Mouse (Mus musculus) limb, embryonic 14.5 days (tissue): ENCODE results near the gene Rmdn2. TPM values are rescaled to one million over a fixed set of nuclear protein-coding genes. Genes with fewer than 3 reads are reported as not detected.

ENCODE experiments used
- ATAC-seq: fragments of 200-750 bp; cut with Nextera tagmentation; 2 replicates; pipeline ENCODE4 v1.8.0; 2017; ENCODE audit warnings: low read depth, moderate number of reproducible peaks, moderate TSS enrichment; ENCODE audit not compliant: low FRiP score
- DNase-seq: peaks from one replicate; pipeline ENCODE4 v3.0.0-alpha.2; 2015; ENCODE audit warnings: low spot score
- H3K27ac ChIP-seq: fragments of 300-500 bp; sonication (generic); replicated peaks from 2 replicates; pipeline ENCODE4 v1.5.1; 2014; ENCODE audit warnings: low read depth, mild to moderate bottlenecking, low read length, moderate library complexity, mixed read lengths
- H3K27me3 ChIP-seq: fragments of 300-500 bp; sonication (generic); 2 replicates; pipeline ENCODE4 v1.6.1; 2014; ENCODE audit warnings: low read length, mixed read lengths; ENCODE audit not compliant: control insufficient read depth, insufficient read depth
- H3K36me3 ChIP-seq: fragments of 300-500 bp; sonication (generic); 2 replicates; pipeline ENCODE4 v1.6.1; 2014; ENCODE audit warnings: mild to moderate bottlenecking, low read length, moderate library complexity, mixed read lengths; ENCODE audit not compliant: control insufficient read depth, insufficient read depth
- H3K4me1 ChIP-seq: fragments of 300-500 bp; sonication (generic); 2 replicates; pipeline ENCODE4 v1.6.1; 2014; ENCODE audit warnings: antibody characterized with exemption, low read length, mixed read lengths; ENCODE audit not compliant: control insufficient read depth, insufficient read depth
- H3K4me2 ChIP-seq: fragments of 300-500 bp; sonication (generic); replicated peaks from 2 replicates; pipeline ENCODE4 v1.6.1; 2014; ENCODE audit warnings: low read depth, mild to moderate bottlenecking, low read length, moderate library complexity; ENCODE audit not compliant: severe bottlenecking
- H3K4me3 ChIP-seq: fragments of 300-500 bp; sonication (generic); replicated peaks from 2 replicates; pipeline ENCODE4 v1.5.1; 2014; ENCODE audit warnings: low read length
- H3K9ac ChIP-seq: fragments of 300-500 bp; sonication (generic); 2 replicates; pipeline ENCODE4 v1.6.1; 2014; ENCODE audit warnings: mild to moderate bottlenecking, low read depth, low read length, moderate library complexity; ENCODE audit not compliant: severe bottlenecking
- H3K9me3 ChIP-seq: fragments of 300-500 bp; sonication (generic); 2 replicates; pipeline ENCODE4 v1.6.1; 2016; ENCODE audit warnings: low read length; ENCODE audit not compliant: control insufficient read depth
- POLR2A ChIP-seq: fragments of 200-500 bp; IDR thresholded peaks from 2 replicates; pipeline ENCODE4 v1.8.0; 2012; ENCODE audit warnings: inconsistent platforms, mild to moderate bottlenecking, moderate library complexity, borderline replicate concordance; ENCODE audit not compliant: insufficient read depth, insufficient read length; ENCODE audit errors: extremely low read depth
- WGBS: fragments of 180-500 bp; shearing (Covaris S2); extraction: QIAGEN DNeasy Blood & Tissue Kit; methylation state at CpG from one replicate; pipeline ENCODE4 v1.1.7; 2014; 5-methylcytosine and 5-hydroxymethylcytosine counted together
- polyA plus RNA-seq, 2 experiments: library from polyadenylated mRNA; depleted of rRNA in 1 of 2; stranded (reverse) in 1 of 2; unstranded in 1 of 2; fragments of >200 nt; fragmentation: Nextera tagmentation in 1 of 2; extraction: Ambion mirVana in 1 of 2; gene quantifications; 2 replicates each; pipeline versions ENCODE4 v1.2.1 to v1.2.3; 2012 to 2014

Gene Rmdn2
- polyA plus RNA-seq, 2 experiments: 7.6 to 10.7 TPM

- H3K4me1 ChIP-seq: no peaks in the 10 kb centered on the region
- H3K27me3 ChIP-seq: no peaks in the 10 kb centered on the region
These were observed 15.7 kb upstream of the Rmdn2 start for GRCm38 (mm10) chr17:79595996-79596395.

GRCm38 (mm10) chr17:79598151-79598550, 13.5 kb upstream of the Rmdn2 start:
- no peak for ATAC-seq
- Histone ChIP-seq H3K4me3 (no peak overlapping the region), H3K27ac (no peak overlapping the region), H3K4me1 (no peaks in the 10 kb centered on the region), H3K9me3 (no peaks in the 10 kb centered on the region), H3K36me3 (no peaks in the 10 kb centered on the region), H3K27me3 (no peaks in the 10 kb centered on the region), H3K4me2 (no peak overlapping the region), H3K9ac (no peak overlapping the region)
- WGBS: 47% methylated on average over 2 of the region's 2 CpGs
- DNase-seq: no peak
- TF ChIP-seq POLR2A: no peak

More at GRCm38 (mm10) chr17:79595996-79596395, 15.7 kb upstream of the Rmdn2 start:
- no peak overlapping the region for H3K9ac ChIP-seq
- H3K4me3 ChIP-seq: no peak overlapping the region
- no peak overlapping the region for H3K4me2 ChIP-seq
- ATAC-seq (no peak), DNase-seq (no peak)
- H3K36me3 ChIP-seq: no peaks in the 10 kb centered on the region
- no peaks in the 10 kb centered on the region for H3K9me3 ChIP-seq
- WGBS: 57% methylated on average over 4 of the region's 4 CpGs
- TF ChIP-seq POLR2A: no peak
- no peak overlapping the region for H3K27ac ChIP-seq

GRCm38 (mm10) chr17:79598596-79599577, 12.8 kb upstream of the Rmdn2 start:
- TF ChIP-seq POLR2A: no peak
- DNase-seq: no peak
- ATAC-seq: no peak; the same call in 1 of the 2 replicates

GRCm38 (mm10) chr17:79600108-79600507, 11.6 kb upstream of the Rmdn2 start:
- H3K4me1 ChIP-seq: no peaks in the 10 kb centered on the region
- TF ChIP-seq POLR2A: no peak
- DNase-seq: no peak
- no peaks in the 10 kb centered on the region for H3K36me3 ChIP-seq
- WGBS: 61% methylated on average over 4 of the region's 4 CpGs
- no peak overlapping the region for H3K4me3 ChIP-seq
- no peak overlapping the region for H3K27ac ChIP-seq
- no peaks in the 10 kb centered on the region for H3K27me3 ChIP-seq
- H3K9ac ChIP-seq: no peak overlapping the region
- ATAC-seq: no peak
- no peak overlapping the region for H3K4me2 ChIP-seq
- no peaks in the 10 kb centered on the region for H3K9me3 ChIP-seq

More at GRCm38 (mm10) chr17:79598596-79599577, 12.8 kb upstream of the Rmdn2 start:
- H3K27ac ChIP-seq: no peak overlapping the region
- H3K4me3 ChIP-seq: no peak overlapping the region
- H3K27me3 ChIP-seq: no peaks in the 10 kb centered on the region
- no peak overlapping the region for H3K9ac ChIP-seq
- H3K9me3 ChIP-seq: no peaks in the 10 kb centered on the region
- H3K4me1 ChIP-seq: no peaks in the 10 kb centered on the region
- no peaks in the 10 kb centered on the region for H3K36me3 ChIP-seq
- 28% methylated on average over 8 of the region's 8 CpGs for WGBS
- H3K4me2 ChIP-seq: no peak overlapping the region

GRCm38 (mm10) chr17:79602381-79602780, 9.3 kb upstream of the Rmdn2 start:
- no peak overlapping the region for H3K4me3 ChIP-seq
- ATAC-seq (no peak), DNase-seq (no peak)
- H3K4me2 ChIP-seq: no peak overlapping the region
- no peaks in the 10 kb centered on the region for H3K36me3 ChIP-seq
- no peaks in the 10 kb centered on the region for H3K9me3 ChIP-seq
- H3K27me3 ChIP-seq: no peaks in the 10 kb centered on the region
- no peak for TF ChIP-seq POLR2A
- H3K27ac ChIP-seq: no peak overlapping the region
- H3K9ac ChIP-seq: no peak overlapping the region
- no peaks in the 10 kb centered on the region for H3K4me1 ChIP-seq
- 68% methylated on average over 5 of the region's 5 CpGs for WGBS
